Mouse (Mus musculus): ENCODE results near the gene Plpp7.

Gene Plpp7

DNA sequence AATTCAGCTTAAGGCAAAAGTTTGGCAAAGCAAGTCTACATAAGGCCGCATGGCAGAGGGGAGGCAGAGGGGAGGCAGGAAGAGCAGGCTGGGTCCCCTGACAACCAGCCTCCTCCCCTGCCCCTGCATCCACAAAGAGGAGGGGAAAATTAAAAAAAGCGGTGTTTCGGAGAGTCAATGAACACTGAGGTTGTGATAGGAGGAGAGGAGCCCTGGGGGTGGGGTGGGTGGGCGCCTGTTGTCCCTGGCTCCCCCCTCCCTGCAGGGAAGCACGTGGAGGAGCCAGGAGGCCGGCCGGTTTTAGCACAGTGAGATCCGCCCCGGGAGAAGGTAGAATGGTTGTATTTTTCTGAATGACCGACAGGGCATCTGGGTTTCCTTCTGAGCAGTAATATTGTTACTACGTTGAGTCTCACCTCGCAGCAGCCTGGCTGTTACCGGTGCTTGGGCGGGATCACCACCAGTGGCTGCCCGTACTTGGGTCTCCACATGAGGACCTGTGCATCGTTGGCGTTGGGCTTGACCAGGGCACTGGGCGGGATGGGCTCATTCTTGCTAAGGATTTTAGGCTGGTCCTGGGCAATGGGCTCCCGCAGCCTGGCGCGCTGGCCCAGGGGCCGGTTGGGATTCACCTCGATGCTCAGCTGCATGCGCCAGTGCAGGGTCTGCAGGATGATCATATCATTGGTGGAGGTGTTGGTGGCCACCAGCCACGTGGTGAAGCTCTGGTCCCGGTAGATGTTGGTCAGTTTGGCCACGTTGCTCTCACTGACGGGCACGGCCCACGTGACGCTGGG lies 26.3 kb upstream of the Plpp7 start:
- DNase-seq (ENCODE audit: low spot score in 2 of 2): no peak

DNA sequence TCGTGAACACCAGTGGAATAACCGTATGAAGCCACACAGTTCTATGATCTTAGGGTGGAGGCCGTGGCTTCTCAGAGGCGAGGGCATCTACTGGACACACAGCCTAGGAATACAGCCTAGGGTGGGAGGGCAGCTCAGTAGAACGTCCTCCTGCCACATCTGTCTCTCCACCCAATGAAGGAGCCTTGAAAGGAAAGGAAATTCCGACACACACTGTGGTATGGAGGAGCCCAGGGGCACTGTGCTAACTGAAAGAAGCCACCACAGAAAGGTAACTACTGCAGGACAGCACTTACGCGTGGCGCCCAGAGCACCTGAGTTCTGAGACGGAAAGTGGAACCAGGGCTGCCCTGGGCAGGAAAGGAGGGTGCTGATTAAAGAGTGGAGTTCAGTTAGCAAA lies 24.6 kb upstream of the Plpp7 start:
- no peak for DNase-seq (ENCODE audit: low spot score in 2 of 2)

DNA sequence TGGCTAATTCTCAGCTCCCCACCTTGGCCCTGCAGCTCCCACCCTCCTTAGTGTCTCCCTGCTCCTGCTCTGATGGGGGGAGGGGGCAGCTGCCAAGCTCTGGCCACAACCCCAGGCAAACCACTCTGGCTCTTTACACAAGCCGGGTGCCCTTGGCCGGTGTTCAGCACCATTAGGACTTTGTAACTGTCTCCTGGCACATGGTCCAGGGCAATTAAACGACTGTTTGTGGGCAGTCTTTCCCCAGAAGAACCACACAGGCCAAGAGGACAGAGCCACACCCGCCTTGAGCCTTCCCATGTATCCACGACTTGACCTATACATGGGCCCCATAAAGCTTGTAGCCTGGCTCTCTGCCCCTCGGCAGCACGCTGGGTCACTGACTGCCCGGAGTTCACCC lies 20.9 kb upstream of the Plpp7 start:
- no peak for DNase-seq (ENCODE audit: low spot score in 2 of 2)

DNA sequence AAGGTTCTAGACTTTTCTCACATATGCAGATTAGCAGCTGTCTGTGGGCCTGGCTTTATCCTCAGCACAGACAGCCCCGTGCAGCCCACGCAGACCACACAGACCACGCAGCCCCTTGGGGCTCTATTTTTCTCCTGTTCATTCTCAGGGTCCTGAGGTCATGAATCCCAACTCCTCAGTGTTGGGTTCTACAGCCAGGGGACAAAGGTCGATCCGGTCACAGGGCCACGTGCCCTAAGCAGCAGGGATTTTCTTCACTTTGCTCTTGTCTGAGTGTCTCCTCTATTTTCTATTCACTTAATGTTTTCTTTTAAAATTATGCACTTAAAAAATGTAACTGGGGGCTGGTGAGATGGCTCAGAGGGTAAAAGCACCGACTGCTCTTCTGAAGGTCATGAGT lies 20.0 kb upstream of the Plpp7 start:
- DNase-seq (ENCODE audit: low spot score in 2 of 2): no peak

DNA sequence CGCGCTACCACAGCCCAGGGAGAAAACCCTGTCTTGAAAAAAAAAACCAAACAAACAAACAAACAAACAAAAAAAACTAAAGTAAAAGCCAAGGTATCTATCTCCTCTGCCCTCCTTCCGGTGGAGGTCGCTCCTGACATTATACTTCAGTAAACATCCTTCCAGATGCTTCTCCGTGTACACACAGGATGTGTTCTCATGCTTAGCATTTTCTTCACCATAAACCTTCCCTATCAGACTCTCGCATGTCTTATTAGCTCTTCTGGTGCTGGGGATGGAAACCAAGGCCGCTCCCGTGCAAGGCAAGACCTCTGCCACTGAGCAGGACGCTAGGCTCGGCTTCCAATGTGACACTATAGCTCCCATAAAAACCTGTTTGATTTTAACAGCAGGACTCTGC lies 17.6 kb upstream of the Plpp7 start:
- no peak for DNase-seq (ENCODE audit: low spot score in 2 of 2)

DNA sequence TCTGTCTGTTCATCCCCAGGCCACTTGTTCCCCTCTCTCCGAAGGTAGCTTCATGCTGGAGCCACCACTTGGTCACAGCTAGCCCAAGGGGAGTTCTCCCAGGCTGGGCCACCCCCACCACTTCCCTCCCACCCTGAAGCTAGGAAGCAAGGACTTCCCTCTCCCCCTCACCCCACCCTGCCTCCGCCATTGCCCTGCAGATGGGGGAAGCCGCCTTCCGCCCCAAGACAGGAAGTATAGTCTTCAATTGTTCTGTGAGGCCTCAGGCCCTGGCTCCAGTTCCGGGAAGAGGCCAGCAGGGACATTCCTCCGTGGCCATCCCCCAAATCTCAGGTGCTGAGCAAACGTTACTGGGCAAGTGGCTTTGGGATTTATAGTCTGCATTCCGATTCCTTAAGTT lies 16.8 kb upstream of the Plpp7 start:
- peak; percentile 34 to 40 for DNase-seq (ENCODE audit: low spot score in 2 of 2)

DNA sequence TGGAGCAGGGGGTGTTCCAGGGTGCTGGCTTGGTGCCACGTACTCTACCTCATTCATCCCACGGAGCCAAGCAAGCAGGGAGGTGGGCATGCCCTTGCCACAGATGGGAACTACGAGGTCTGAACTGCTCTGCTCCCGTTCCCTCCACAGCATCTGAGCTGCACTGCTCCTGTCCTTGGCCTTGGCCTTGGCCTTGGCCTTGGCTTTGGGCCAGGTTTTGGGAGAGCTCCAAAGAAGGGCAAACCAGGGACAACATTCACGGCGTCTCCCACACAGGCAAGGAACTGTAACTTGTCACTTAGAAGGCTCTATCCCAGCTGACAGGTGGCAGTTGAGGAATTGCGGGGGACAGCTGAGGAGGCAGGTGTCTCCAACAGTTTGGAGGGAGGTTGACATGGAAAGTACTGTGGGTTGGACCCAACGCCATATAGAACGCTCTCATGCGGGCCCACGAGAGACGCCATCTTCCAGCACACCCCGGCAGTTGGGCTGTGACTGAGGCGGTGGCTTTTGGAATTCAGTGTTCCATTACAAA lies 16.1 kb upstream of the Plpp7 start:
- DNase-seq (ENCODE audit: low spot score in 2 of 2): no peak

DNA sequence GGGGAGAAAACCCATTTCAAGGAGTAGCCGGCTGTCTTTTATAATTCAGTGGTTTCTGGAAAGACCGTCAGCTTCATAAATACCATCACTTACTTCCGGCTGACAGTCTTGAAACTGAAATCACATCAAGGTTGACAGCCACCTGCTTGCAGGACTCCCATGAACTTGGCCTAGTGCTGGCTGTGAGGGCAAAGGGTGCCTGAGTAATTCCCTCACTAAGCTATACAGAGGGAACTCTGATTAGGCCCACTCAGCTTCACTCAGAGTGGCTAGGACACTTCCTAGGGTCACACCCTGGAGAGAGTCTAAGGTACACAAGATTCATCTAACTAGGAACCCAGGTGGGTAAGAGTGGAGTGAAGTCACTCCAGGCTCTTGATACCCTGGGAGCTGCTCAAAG lies 14.6 kb upstream of the Plpp7 start:
- DNase-seq (ENCODE audit: low spot score in 2 of 2): no peak

DNA sequence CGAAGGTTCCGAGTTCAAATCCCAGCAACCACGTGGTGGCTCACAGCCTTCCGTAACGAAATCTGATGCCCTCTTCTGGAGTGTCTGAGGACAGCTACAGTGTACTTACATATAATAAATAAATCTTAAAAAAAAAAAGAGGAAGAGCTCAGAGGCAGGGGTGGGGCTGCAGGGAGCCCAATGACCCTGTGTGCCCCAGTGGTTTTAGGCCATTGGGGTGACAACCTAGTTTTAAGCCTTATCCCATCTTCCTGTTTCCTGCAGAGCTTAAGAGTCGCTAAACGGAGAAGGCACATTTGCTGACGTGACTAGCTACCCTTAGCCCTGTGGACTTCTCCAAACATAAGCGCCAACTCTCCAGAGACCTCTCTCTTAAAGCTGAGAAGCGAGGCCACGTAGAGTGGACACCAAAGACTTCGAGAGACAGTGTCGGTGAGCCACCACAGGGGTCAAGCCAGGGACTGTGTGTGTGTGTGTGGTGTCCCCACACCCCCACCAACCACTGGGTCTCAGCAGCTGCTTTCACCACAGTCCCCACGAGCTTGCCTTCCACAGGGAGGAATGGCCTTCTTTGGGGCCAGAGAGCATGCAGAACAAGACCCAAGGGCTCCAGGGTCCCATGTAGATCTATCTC lies 13.9 kb upstream of the Plpp7 start:
- peak in 1 of 2 experiments; percentile 30 for DNase-seq (ENCODE audit: low spot score in 2 of 2)

DNA sequence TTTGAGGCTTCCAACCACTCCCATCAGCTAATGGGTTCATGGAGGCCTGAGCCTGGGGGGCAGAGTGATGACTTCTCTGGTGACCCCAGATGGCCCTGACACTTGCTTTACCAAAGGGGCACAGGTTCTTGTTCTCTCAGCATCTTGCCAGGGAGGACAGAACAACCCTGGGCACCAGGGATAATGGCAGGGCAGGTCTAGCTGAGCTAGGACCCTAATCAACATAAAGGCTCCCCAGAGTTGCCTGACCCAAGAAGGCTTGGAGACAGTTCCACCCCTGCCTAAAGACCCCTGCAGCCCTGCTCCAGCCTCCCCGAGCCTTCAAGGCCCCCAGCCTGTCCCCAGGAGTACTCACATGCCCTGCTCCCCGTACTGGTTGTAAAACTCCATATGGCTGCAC lies 13.1 kb upstream of the Plpp7 start:
- no peak for DNase-seq (ENCODE audit: low spot score in 2 of 2)

DNA sequence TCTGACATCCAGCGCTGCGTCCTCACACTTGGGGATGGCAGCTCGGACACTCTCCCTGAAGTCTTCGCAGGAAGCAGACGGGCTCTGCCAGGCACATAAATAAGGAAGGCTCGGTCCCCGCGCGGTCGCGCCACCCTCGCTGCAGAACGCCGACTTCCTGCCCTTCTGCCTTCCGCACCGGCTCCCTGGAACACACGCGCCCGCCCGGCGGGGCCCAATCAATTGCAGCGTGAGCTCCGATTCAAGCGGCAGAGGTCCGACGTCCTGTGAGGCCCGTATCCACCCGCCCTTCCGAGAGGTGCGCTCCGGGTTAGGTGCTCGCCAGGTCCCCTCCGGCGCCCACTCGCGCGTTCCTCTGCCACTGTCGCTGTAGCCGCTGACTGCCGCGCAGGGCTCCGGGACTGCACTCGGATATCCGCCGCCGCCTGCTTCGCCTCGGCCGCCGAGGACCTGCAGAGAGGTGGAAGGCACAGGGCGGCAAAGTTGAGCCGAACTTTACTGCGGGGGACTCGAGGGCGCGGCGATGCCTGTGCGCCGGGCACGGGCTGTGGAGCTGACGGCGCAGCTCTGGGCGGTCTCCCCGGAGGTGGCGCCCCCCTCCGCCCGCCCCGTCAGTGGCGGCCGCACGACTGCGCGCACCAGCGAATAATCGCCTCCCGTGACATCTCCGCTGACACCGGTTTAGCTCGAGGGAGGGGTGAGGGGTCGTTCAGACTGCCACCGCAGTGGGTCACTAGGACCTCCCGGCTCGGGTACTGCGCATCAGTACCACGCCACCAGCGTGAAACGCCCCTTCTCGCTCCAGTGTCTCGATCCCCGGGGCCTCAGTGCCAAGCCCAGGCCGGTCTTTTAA lies 11.9 kb upstream of the Plpp7 start:
- peak; percentile 62 to 72 for DNase-seq (ENCODE audit: low spot score in 2 of 2)

DNA sequence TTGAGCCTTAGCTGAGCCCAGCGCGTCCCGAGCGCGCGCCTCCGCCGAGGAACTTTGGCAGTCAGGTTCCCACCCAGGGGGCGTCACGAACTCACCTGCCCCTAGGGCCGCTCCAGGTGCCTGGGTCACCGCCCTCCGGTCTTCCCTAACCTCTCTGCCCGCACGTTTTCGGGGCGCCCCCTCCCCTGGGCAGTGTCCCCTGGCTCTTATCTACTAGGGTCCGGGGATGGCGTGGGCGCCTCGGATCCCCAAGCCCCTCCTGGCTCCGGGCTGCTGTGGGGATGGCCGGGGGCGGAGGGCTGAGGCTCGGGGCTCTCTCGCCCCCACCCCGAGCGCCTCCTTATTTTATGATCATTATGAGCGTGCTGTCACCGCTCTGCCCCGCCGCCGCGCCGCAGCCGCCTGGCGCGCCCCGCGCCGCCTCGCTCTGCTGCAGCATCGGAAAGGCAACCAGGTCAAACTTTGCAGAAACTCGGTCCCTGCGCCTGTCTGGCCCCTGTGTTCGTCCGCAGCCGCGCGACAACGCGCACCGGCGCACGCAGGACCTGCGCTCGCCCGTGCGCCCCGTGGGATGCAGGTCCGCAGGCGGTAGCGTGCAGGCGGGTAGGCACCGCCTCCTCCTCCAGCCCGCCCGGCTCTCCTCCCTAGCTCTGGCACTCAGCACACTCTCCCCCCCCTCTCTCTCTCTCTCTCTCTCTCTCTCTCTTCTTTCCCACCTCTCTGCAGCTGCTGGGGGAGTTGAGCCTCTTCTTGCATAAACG lies 11.0 kb upstream of the Plpp7 start, which contains the start of gene Fam78a:
TSS of gene Fam78a (minus strand) at position 747 of the 761 bp plus-strand sequence.
- DNase-seq (ENCODE audit: low spot score in 2 of 2): peak; percentile 47 to 50

DNA sequence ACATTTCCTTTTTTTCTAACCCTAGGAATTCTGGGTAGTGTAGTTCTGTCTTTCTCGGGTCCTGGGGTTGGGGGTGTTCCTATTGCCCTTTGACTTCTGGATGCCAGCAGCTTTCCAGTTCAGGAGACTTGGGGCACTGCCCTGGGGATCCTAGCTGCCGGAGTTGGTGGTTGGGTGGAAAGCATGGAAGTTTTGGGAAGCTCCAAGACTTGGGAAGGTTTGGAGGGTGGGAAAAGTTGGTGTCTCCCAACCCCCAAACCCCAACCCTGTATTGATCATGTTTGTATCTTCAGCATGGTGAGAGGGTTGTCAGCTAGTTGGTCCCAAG lies 10.5 kb upstream of the Plpp7 start:
- DNase-seq (ENCODE audit: low spot score in 2 of 2): no peak

DNA sequence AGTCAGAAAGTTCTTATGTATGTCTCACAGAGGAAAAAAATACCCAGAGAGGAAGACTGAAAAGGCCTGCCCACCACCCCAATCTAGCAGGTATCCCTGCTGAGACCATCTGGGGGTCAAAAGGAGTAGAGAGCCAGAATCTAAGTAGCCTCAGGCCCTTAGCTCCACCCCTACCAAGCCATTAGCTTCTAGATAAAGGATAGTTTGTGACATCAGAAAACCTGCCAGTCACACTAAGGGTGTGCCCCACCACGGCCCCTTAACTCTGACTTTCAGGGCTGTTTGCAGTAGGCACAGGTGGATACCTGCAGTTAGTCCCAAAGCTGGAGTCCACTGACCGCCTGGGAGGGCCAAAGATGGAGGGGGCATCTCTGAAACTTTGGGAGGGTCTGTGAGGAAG lies 10.1 kb upstream of the Plpp7 start:
- DNase-seq (ENCODE audit: low spot score in 2 of 2): peak; percentile 34 to 40

DNA sequence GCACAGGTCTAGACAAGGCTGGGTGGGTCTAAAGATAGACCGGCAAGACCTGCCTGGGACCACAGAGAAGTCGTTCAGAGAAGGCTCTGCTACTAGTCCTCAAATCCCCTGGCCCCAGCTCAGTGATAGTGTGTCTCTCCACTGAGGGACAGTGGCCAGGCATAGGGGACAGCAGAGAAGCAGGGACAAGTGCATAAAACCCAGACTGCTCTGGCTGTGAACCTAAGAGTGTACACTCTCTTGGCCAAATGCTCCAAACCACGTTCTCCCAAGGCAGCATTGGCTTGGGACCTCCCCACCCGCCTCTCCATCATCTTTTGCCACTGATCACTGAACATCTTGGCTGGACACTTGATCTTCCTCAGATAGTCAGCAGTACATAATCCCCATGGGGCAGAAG lies 7.7 kb upstream of the Plpp7 start:
- DNase-seq (ENCODE audit: low spot score in 2 of 2): no peak

DNA sequence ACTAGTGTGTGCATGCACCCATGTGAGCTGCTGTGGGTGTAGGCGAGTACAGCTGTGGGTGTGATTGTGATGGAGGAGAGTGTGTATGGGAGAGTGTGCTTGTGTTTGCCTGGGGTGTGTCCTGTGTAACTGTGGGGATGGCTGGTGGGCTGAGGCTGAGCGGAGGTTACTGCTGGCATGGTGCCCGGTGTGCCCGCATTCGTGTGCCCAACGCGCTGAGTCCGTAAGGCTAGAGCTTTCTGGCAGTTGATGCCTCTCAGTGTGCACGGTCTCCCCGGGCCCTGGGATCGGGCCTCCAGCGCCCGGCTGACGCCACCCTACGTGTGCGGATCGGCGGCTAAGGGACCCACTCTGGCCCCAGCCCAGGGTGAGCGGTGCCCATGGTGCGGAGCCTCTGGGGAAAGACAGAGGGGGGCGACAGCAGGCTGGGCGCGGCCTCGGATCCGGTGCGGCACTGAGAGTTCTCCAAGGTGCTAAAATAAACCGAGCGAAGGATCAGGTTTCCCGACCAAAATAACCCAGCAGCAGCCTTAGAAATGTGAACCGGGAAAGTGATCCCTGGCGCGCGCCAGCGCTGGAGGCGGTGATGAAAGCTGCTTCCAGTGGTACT lies 6.9 kb upstream of the Plpp7 start:
- no peak for DNase-seq (ENCODE audit: low spot score in 2 of 2)

DNA sequence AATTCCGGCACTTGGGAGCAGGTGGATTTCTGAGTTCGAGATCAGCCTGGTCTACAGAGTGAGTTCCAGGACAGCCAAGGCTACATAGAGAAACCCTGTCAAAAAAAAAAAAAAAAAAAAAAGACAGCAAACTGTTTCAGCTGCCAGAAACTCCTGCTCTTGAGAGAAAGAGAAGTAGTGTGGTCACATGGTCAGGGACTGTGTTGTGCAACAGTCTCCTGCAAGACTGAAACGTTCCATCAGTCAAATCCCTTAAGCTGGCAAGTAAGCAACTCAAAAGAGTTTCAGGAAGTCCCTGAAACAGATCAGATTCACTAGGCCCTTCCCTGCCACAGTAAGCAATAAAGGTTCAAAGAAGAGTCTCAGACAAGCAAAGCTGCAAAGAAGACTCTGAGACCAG lies 5.7 kb upstream of the Plpp7 start:
- DNase-seq (ENCODE audit: low spot score in 2 of 2): no peak

DNA sequence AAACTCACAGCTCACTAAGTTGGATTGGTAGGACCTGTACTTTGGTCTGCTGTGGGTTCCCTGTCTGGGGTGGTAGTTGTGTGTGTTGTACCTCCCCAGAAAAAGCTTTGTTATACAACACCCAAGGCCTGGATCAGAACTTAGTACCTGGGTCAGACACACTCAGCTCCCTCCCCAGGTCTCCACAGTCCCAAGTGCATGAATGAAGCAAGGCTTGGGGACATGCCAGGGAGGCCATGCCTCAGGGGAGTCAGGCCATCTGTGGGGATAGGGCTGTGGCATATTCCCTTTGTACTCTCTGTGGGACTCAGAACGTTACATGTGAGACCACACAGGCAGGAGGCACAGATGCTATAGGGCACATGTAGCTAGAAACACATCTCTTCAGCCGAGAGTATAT lies 5.2 kb upstream of the Plpp7 start:
- DNase-seq (ENCODE audit: low spot score in 2 of 2): no peak

DNA sequence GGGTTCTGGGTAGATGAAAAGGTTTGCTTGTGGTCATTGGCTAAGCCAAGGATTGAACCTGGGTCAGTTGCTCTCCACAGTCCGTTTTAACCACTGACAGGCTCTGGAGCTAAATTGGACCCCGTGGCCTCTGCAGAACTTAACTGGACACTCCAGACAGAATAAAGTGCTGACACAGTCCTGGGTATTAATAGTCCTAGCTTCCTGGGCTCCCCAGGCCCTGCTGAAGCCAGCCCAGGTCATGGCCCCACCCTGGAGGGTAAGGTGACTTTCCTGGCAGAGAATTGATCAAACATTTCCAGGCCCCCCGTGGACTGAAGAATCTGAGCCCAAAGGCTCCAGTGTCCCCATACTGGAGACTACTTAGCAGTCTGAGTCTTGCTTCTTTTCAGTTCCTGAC lies 3.4 kb upstream of the Plpp7 start:
- DNase-seq (ENCODE audit: low spot score in 2 of 2): no peak

DNA sequence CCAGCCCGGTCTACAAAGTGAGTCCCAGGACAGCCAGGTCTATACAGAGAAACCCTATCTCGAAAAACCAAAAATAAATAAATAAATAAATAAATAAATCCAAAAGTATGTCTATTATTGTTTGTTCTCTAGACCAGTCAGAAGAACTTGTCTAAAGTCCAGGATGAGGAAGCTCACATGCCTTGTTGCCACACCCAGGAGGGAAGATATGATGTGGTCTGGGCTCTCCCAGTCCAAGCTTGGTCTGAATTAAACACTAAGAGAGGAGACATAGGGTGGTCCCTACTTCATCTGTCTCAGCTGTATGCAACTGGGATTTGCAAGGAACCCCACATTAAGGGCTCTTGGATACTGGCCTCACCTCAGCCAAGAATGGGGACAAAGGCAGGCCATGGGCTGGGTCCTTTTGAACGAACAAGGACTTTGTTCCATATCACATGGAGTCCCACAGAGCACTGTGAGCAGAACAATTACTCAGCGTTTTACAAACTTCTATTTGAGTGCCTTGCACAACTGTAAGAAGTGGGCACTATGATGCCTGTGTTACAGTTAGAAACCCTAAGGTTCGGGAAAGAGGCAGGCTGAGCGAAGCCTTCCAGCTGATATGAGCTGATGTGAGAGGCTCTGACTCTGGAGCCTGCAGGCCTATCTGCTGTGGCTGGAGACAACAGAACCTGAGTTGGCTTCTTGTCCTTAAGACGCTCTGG lies 1.2 kb upstream of the Plpp7 start:
- no peak for DNase-seq (ENCODE audit: low spot score in 2 of 2)

DNA sequence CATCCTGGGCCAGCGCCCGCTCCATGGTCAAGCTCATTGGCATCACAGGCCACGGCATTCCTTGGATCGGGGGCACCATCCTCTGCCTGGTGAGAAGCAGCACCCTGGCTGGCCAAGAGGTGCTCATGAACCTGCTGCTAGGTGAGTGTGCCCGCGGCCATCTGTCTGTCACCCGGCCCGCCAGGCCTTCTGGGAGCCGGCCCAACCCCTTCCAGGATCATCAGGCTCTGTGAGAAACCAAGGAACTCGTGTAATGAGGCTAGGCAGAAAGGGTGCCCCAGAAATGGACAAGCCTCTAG lies 743 bp downstream of the Plpp7 start:
- no peak for DNase-seq (ENCODE audit: low spot score in 2 of 2)
